Mouse (Mus musculus): ENCODE data around the gene Gpi1.
A peak's percentile ranks its signal among the peaks of the same experiment; 100 is the strongest.

Gene Gpi1

GRCm38 (mm10) chr7:34230116-34230515 lies at the start of gene Gpi1:
Gpi1 (minus strand) TSS chr7:34230336.
- DNase-seq, result peak; percentile 99

GRCm38 (mm10) chr7:34277656-34278055 lies 47.5 kb upstream of the Gpi1 start:
- DNase-seq, result peak; percentile 71

DNA sequence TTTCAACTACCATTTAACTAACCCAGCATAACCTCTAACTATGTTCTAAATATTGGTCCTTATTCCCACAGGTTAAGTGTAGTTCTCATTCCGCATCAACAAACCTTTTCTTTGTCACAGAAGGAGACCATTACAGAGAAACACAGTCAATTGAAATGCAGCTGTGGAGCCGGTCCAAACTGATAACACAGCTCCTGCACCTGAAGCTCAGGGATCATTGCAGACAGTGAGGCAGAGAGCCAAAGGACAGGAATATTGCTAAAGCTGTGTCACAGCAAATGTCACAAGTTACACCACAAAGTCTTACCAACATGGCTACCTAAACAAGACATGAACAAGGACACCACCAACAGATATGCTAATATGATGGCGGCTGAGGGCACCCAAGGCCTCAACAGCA lies 45.9 kb upstream of the Gpi1 start:
- peak; percentile 7 for DNase-seq

- no peak for DNase-seq
These were observed 42.3 kb upstream of the Gpi1 start for GRCm38 (mm10) chr7:34272465-34272864.

- no peak for DNase-seq
These were observed 38.3 kb upstream of the Gpi1 start for GRCm38 (mm10) chr7:34268463-34268862.

- peak; percentile 87 for DNase-seq
These were observed 36.3 kb upstream of the Gpi1 start for GRCm38 (mm10) chr7:34266421-34266820.

- peak; percentile 96 for DNase-seq
These were observed 35.8 kb upstream of the Gpi1 start for GRCm38 (mm10) chr7:34265876-34266346.

- peak; percentile 82 for DNase-seq
These were observed 33.3 kb upstream of the Gpi1 start for GRCm38 (mm10) chr7:34263437-34263836.

DNA sequence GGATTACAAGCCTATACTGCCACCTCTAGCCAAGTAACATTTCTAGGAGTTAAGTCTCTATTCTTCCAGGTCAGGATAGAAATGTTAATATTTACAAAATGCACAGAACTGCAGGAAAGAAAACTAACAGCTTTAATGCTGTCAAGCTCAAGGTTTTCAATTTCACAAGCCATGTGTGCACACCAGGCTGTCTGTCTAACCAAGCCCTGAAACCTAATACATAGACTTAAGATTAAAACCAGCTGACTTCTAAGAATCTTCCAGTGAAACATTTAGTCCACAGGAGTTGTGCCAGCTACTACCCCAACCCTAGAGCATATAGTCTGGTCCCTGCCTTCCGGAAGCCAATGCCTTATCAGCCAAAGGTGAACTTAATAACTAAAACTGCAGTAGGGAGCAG lies 28.3 kb upstream of the Gpi1 start:
- no peak for DNase-seq

DNA sequence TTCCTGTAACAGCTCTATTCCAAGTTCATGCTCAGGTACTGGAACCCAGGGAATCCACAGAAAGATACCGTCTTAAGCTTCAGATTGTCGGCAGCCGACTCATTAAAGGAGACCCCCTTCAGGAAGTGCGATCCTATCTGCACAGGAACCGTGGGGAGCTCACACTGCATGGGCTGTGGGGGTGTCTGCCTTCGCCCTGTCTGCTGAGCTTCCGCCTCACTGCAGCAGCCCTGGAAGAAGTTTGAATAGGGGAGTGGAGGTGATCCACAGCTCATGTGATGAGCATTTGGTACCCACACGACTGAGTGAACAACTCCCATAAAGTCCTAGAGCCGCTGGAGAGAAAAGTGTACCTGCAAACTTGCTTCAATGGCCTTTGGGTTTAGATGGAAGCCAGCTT lies 27.1 kb upstream of the Gpi1 start:
- peak; percentile 88 for DNase-seq

GRCm38 (mm10) chr7:34255916-34256315 lies 25.8 kb upstream of the Gpi1 start:
- DNase-seq, result peak; percentile 79

DNA sequence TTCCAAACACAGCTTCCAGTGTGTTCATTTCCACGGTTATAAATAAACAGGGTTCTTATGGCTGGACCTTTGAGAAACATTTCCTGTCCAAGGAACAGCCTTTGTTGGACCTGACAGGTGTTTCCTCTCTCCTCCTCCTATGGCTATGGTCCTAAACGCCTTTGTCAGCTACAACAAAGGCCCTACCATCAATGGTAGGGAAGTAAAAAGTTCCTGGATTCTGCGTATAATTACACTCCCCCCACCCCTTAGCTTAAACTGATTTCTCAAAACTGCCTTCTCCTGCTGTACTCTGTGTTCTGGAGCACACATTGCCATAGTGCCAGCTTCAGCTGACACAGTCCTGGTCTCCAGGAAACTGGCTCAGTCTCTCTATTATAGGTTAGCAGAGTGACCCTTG lies 25.0 kb upstream of the Gpi1 start:
- DNase-seq, result peak; percentile 97

DNA sequence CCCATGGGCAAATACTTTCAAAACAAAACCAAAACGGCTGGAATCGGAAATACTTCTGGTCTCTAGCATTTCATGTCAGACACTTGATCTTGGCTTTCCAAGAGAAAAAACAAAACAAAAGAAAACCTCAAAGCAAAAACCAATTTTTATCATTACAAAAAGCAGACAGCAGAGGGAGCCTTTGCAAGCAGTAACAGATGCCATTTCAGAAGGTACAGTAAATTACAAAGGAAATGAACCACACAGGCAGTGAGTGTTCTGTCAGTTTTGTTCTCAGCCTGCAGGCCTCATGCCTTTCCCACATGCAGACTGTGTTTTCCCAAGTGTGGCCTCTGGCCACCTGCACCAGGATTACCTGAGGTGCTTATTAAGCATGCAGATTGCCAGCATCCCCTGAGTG lies 21.9 kb upstream of the Gpi1 start:
- DNase-seq, result peak; percentile 75

- DNase-seq, result no peak
These were observed 20.6 kb upstream of the Gpi1 start, which contains the start of gene Gm6096 for GRCm38 (mm10) chr7:34250738-34251137. Gm6096 (plus strand) TSS chr7:34251038.

DNA sequence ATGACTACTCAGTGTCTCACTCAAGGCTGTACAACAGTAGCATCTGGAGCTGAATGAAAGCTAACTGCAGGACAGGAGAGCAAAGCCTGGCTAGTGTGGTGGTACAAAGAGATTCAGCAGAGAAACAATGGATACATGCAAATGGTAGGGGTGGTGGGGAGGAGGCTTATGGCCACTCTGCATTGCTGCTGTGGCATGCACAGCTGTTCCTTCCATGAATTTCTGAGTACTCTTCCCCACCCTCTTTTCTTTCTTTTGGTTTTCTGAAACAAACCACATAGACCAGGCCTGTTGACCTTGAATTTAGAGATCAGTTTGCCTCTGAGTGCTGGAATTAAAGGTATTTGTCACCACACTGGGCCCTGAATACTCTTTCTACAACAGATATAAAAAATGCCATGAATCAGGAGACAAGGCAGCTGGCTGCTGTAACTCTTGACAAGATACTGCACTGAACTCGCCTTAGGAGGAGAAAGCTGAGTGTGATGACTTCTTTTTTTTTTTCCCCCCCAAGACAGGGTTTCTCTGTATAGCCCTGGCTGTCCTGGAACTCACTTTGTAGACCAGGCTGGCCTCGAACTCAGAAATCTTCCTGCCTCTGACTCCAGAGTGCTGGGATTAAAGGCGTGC lies 16.8 kb upstream of the Gpi1 start:
- DNase-seq, result no peak

DNA sequence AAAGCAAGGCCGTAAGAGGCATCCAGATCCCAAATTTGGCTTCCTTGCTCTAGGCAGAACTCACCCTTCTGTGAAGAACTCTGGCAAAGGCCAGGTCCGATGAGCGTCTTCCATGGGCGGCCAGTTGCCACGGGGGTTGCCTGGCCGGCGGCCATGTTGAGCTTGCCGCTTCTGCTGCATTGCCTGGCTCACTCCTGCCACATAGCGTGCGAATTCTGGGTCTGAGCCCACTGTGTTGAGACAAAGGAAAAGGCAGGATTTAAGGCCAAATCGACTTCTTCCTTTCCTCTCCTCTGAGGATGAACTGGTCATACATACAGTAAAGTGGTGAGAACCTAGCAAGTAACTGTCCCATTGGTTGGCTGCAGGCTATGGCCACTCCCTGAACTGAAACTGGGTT lies 12.0 kb upstream of the Gpi1 start:
- peak; percentile 83 for DNase-seq

GRCm38 (mm10) chr7:34238086-34238485 lies 8.0 kb upstream of the Gpi1 start:
- DNase-seq, result no peak

DNA sequence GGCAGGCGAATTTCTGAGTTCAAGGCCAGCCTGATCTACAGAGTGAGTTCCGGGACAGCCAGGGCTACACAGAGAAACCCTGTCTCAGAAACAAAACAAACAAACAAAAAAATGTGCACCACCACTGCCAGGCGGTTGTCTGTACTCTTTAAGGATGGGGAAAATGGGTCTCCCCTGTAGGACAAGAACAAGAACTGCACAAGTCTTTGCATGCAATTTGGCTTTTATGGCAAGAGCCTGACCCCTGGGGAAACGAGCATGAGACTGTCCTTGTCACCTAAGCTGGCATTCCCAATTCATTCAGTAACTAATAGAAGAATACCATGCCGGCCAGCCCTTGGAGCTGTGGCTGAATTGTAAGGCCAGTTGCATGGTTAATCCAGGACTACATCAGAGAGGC lies 5.5 kb upstream of the Gpi1 start:
- no peak for DNase-seq

- DNase-seq, result no peak
These were observed 4.8 kb upstream of the Gpi1 start for GRCm38 (mm10) chr7:34234610-34235561.

GRCm38 (mm10) chr7:34233909-34234609 lies 3.9 kb upstream of the Gpi1 start:
- DNase-seq, result peak; percentile 100

DNA sequence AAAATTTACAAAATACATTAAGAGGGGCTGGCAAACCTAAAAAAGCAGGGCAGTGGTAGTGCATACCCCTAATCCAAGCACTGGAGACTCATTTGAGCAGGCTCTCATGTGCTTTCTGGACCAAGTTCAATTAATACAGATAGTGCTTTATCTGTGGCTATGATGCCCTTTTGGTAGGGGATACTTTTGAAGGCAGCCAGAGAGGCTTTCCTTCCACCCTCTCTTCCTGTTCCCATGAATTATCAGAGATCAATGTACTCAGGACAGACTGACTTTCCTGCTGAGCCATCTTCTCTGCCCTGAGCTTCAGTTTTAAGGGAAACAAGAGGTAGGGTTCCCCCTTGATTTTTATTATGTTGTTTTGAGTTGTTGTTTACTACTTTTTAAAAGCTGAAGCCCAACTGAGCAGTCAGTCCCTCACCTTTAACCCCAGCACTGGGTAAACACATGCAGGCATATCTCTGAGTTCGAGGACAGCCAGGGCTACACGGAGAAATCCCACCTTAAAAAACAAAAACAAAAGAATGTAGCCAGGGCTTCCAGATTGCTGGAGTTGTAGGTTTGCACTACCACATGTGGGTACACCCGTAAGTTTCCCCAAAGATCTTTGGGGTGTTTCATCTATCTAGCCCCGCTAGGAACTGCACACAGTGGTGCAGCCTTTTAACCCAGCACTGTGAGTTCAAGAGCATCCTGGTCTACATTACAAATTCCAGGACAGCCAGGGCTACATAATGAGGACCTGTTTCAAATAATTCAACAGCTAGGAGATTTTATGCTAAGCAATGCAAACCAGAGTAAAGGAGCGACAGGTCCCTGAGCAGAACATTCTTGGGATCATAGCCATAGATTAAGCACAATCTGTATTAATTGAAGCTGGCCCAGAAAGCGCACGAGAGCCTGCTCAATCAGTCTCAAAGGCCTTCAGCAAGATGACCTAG lies 2.9 kb upstream of the Gpi1 start:
- DNase-seq, result no peak

GRCm38 (mm10) chr7:34229691-34230111 lies 435 bp downstream of the Gpi1 start:
- peak; percentile 98 for DNase-seq

Measured in heart, adult 11 months (tissue).